In genomic region chr10:128457676-128458075, GRCm38 (mm10) we compare ENCODE assay signal across 11 mouse cellular contexts. TPM values are rescaled to one million over a fixed set of nuclear protein-coding genes. Genes with fewer than 3 reads are reported as not detected.
A peak's percentile ranks its signal among the peaks of the same experiment; 100 is the strongest.
DNase-seq lines count a peak whose midpoint lies in the region; ATAC-seq lines count a peak whose summit lies in the region.
"Had no signal": no experiment of that assay in that cellular context is flagged by ENCODE, and none has a peak within 500 bp of the region (broad histone marks: within the 10 kb centered on the region; RNA-seq: fewer than 3 reads in every experiment).

No protein-coding gene starts in this region.

- 0 out of 2 replicates have a peak overlapping the region, but pooled peaks have one; percentile 98 for H3K4me3 ChIP-seq in forebrain, embryonic 13.5 days
- H3K4me3 ChIP-seq in forebrain, embryonic 15.5 days, result no peak overlapping the region
- H3K4me3 ChIP-seq in embryonic facial prominence, embryonic 10.5 days, result peak overlapping the region; percentile 94
- 0 out of 2 replicates have a peak overlapping the region, but pooled peaks have one; percentile 95 for H3K4me3 ChIP-seq in limb, embryonic 10.5 days

- no peaks in the 10 kb centered on the region for H3K9me3 ChIP-seq in forebrain, embryonic 13.5 days (replicated peaks)
- H3K9me3 ChIP-seq in forebrain, embryonic 15.5 days, result no peaks in the 10 kb centered on the region
- H3K9me3 ChIP-seq in embryonic facial prominence, embryonic 10.5 days, result no peaks in the 10 kb centered on the region
- no peaks in the 10 kb centered on the region for H3K9me3 ChIP-seq in limb, embryonic 10.5 days (replicated peaks)
- H3K9me3 ChIP-seq: forebrain, embryonic 10.5 days; G1E had no signal

- no peak for ATAC-seq in forebrain, embryonic 13.5 days
- no peak for ATAC-seq in forebrain, embryonic 15.5 days (replicated peaks)

- 88% methylated on average over 6 of the region's 6 CpGs for WGBS in forebrain, embryonic 13.5 days
- WGBS in forebrain, embryonic 15.5 days, result 87% methylated on average over 6 of the region's 6 CpGs
- WGBS in embryonic facial prominence, embryonic 10.5 days, result 83% methylated on average over 6 of the region's 6 CpGs
- 89% methylated on average over 6 of the region's 6 CpGs for WGBS in limb, embryonic 10.5 days

- DNase-seq in kidney, adult 18-20 months, result peak; percentile 11
- DNase-seq in kidney, adult 11 months, result no peak
- DNase-seq in embryonic facial prominence, embryonic 10.5 days (ENCODE audit: low spot score), result no peak
- DNase-seq in limb, embryonic 10.5 days (ENCODE audit: low spot score), result no peak
- DNase-seq in adrenal gland, adult 2 months, result no peak
- DNase-seq in layer of hippocampus, adult 18-20 months (ENCODE audit: low spot score in 2 of 2), result no peak

- no peak overlapping the region for H3K4me2 ChIP-seq in forebrain, embryonic 13.5 days
- H3K4me2 ChIP-seq in forebrain, embryonic 15.5 days (replicated peaks), result no peak overlapping the region

- H3K27me3 ChIP-seq in forebrain, embryonic 13.5 days, result no peaks in the 10 kb centered on the region
- no peaks in the 10 kb centered on the region for H3K27me3 ChIP-seq in forebrain, embryonic 15.5 days
- H3K27me3 ChIP-seq in embryonic facial prominence, embryonic 10.5 days (replicated peaks; ENCODE audit: low read depth, poor library complexity, severe bottlenecking), result peaks cover 12% of the 10 kb centered on the region
- H3K27me3 ChIP-seq in limb, embryonic 10.5 days (ENCODE audit: low read depth, poor library complexity, severe bottlenecking), result peaks cover 5% of the 10 kb centered on the region; the same call in 1 of the 2 replicates

- H3K36me3 ChIP-seq in forebrain, embryonic 13.5 days (ENCODE audit: poor library complexity, severe bottlenecking), result peaks cover 16% of the 10 kb centered on the region
- H3K36me3 ChIP-seq in forebrain, embryonic 15.5 days, result peaks cover 9% of the 10 kb centered on the region
- H3K36me3 ChIP-seq in embryonic facial prominence, embryonic 10.5 days (replicated peaks), result peaks cover 18% of the 10 kb centered on the region
- peaks cover 20% of the 10 kb centered on the region for H3K36me3 ChIP-seq in limb, embryonic 10.5 days

- no peak overlapping the region for H3K27ac ChIP-seq in forebrain, embryonic 13.5 days
- H3K27ac ChIP-seq in forebrain, embryonic 15.5 days (replicated peaks), result no peak overlapping the region
- H3K27ac ChIP-seq in embryonic facial prominence, embryonic 10.5 days (replicated peaks), result no peak overlapping the region
- H3K27ac ChIP-seq in limb, embryonic 10.5 days, result no peak overlapping the region

- peaks cover 22% of the 10 kb centered on the region for H3K4me1 ChIP-seq in forebrain, embryonic 13.5 days
- peaks cover 17% of the 10 kb centered on the region for H3K4me1 ChIP-seq in forebrain, embryonic 15.5 days
- peaks cover 22% of the 10 kb centered on the region for H3K4me1 ChIP-seq in embryonic facial prominence, embryonic 10.5 days
- peaks cover 14% of the 10 kb centered on the region for H3K4me1 ChIP-seq in limb, embryonic 10.5 days

- H3K9ac ChIP-seq in forebrain, embryonic 13.5 days, result no peak overlapping the region
- H3K9ac ChIP-seq in forebrain, embryonic 15.5 days (replicated peaks), result no peak overlapping the region

RNA-seq across cellular contexts. Expression of gene Smarcc2, which starts 1.4 kb away (rescaled TPM):
- polyA plus RNA-seq in forebrain, embryonic 13.5 days (2015; fragmentation: Nextera tagmentation; extraction: Ambion mirVana), result 166 and 168 TPM in 2 replicates
- polyA plus RNA-seq in forebrain, embryonic 15.5 days (2015; fragmentation: Nextera tagmentation; extraction: Ambion mirVana), result 201 and 202 TPM in 2 replicates
- polyA plus RNA-seq in embryonic facial prominence, embryonic 10.5 days (2016; fragmentation: Nextera tagmentation; extraction: Ambion mirVana), result 77.3 and 85.9 TPM in 2 replicates
- polyA plus RNA-seq in limb, embryonic 10.5 days (2016; fragmentation: Nextera tagmentation; extraction: Ambion mirVana), result 64.2 and 91.3 TPM in 2 replicates
- total RNA-seq in adrenal gland, adult 2 months (2021), result 100 to 1,000 TPM; 120 to 128 TPM
- polyA plus RNA-seq in adrenal gland, adult 2 months (2012; rRNA removed), result 129 and 130 TPM in 2 replicates
- 100 to 1,000 TPM; 242 to 261 TPM for total RNA-seq in layer of hippocampus, adult 18-20 months (2021)

RNA-seq across cellular contexts. Expression of gene Myl6, which starts 36.3 kb away (rescaled TPM):
- polyA plus RNA-seq in forebrain, embryonic 13.5 days (2015; fragmentation: Nextera tagmentation; extraction: Ambion mirVana), result 740 and 741 TPM in 2 replicates
- 682 and 697 TPM in 2 replicates for polyA plus RNA-seq in forebrain, embryonic 15.5 days (2015; fragmentation: Nextera tagmentation; extraction: Ambion mirVana)
- 733 and 768 TPM in 2 replicates for polyA plus RNA-seq in embryonic facial prominence, embryonic 10.5 days (2016; fragmentation: Nextera tagmentation; extraction: Ambion mirVana)
- 685 and 729 TPM in 2 replicates for polyA plus RNA-seq in limb, embryonic 10.5 days (2016; fragmentation: Nextera tagmentation; extraction: Ambion mirVana)
- total RNA-seq in adrenal gland, adult 2 months (2021), result 100 to 1,000 TPM; 786 to 985 TPM
- 324 and 445 TPM in 2 replicates for polyA plus RNA-seq in adrenal gland, adult 2 months (2012; rRNA removed)
- 100 to 1,000 TPM; 526 to 539 TPM for total RNA-seq in layer of hippocampus, adult 18-20 months (2021)

RNA-seq across cellular contexts. Expression of gene Myl6b, which starts 40.8 kb away (rescaled TPM):
- 4.1 TPM in 2 replicates for polyA plus RNA-seq in forebrain, embryonic 13.5 days (2015; fragmentation: Nextera tagmentation; extraction: Ambion mirVana)
- polyA plus RNA-seq in forebrain, embryonic 15.5 days (2015; fragmentation: Nextera tagmentation; extraction: Ambion mirVana), result 4.7 and 5.6 TPM in 2 replicates
- polyA plus RNA-seq in embryonic facial prominence, embryonic 10.5 days (2016; fragmentation: Nextera tagmentation; extraction: Ambion mirVana), result 2.3 and 3.1 TPM in 2 replicates
- 1.6 and 3.3 TPM in 2 replicates for polyA plus RNA-seq in limb, embryonic 10.5 days (2016; fragmentation: Nextera tagmentation; extraction: Ambion mirVana)
- 1 to 10 TPM; 6.2 to 8.3 TPM for total RNA-seq in adrenal gland, adult 2 months (2021)
- polyA plus RNA-seq in adrenal gland, adult 2 months (2012; rRNA removed), result 5.1 and 5.7 TPM in 2 replicates
- 10 to 100 TPM; 20.7 to 21.2 TPM for total RNA-seq in layer of hippocampus, adult 18-20 months (2021)
- total RNA-seq: monocyte, adult 5-6 weeks had no signal

RNA-seq across cellular contexts. Expression of gene Rnf41, which starts 46.2 kb away (rescaled TPM):
- polyA plus RNA-seq in forebrain, embryonic 13.5 days (2015; fragmentation: Nextera tagmentation; extraction: Ambion mirVana), result 76.4 and 83.9 TPM in 2 replicates
- 104 and 110 TPM in 2 replicates for polyA plus RNA-seq in forebrain, embryonic 15.5 days (2015; fragmentation: Nextera tagmentation; extraction: Ambion mirVana)
- 42.1 and 44.6 TPM in 2 replicates for polyA plus RNA-seq in embryonic facial prominence, embryonic 10.5 days (2016; fragmentation: Nextera tagmentation; extraction: Ambion mirVana)
- 41.9 and 43.6 TPM in 2 replicates for polyA plus RNA-seq in limb, embryonic 10.5 days (2016; fragmentation: Nextera tagmentation; extraction: Ambion mirVana)
- 10 to 100 TPM; 39.1 to 41.7 TPM for total RNA-seq in adrenal gland, adult 2 months (2021)
- 24.4 and 28.4 TPM in 2 replicates for polyA plus RNA-seq in adrenal gland, adult 2 months (2012; rRNA removed)
- 10 to 100 TPM; 74.0 to 76.8 TPM for total RNA-seq in layer of hippocampus, adult 18-20 months (2021)

RNA-seq across cellular contexts. Expression of gene Nabp2, which starts 46.4 kb away (rescaled TPM):
- 153 and 156 TPM in 2 replicates for polyA plus RNA-seq in forebrain, embryonic 13.5 days (2015; fragmentation: Nextera tagmentation; extraction: Ambion mirVana)
- polyA plus RNA-seq in forebrain, embryonic 15.5 days (2015; fragmentation: Nextera tagmentation; extraction: Ambion mirVana), result 137 and 139 TPM in 2 replicates
- polyA plus RNA-seq in embryonic facial prominence, embryonic 10.5 days (2016; fragmentation: Nextera tagmentation; extraction: Ambion mirVana), result 119 and 129 TPM in 2 replicates
- polyA plus RNA-seq in limb, embryonic 10.5 days (2016; fragmentation: Nextera tagmentation; extraction: Ambion mirVana), result 98.7 and 133 TPM in 2 replicates
- 10 to 100 TPM; 79.3 to 93.8 TPM for total RNA-seq in adrenal gland, adult 2 months (2021)
- polyA plus RNA-seq in adrenal gland, adult 2 months (2012; rRNA removed), result 21.3 and 22.2 TPM in 2 replicates
- total RNA-seq in layer of hippocampus, adult 18-20 months (2021), result 10 to 100 TPM; 96.5 to 98.5 TPM
